Mouse (Mus musculus) small intestine, adult 2 months (tissue): ENCODE results near the gene Olfr1357. TPM values are rescaled to one million over a fixed set of nuclear protein-coding genes. Genes with fewer than 3 reads are reported as not detected.
"Not testable (repeated sequence)": the region's sequence is repeated elsewhere in the genome, so short reads cannot be mapped to it uniquely, and the experiment has no call there.

ENCODE experiments used
- H3K27ac ChIP-seq: fragments of 200-500 bp; 2 replicates; pipeline ENCODE4 v1.5.1; 2012; ENCODE audit warnings: low read depth, low read length, control low read depth, inconsistent platforms; ENCODE audit not compliant: insufficient read depth
- H3K27me3 ChIP-seq: fragments of 200-500 bp; 2 replicates; pipeline ENCODE4 v1.6.1; 2012; ENCODE audit warnings: mild to moderate bottlenecking, moderate library complexity, low read length, inconsistent platforms; ENCODE audit not compliant: control insufficient read depth, insufficient read depth
- H3K36me3 ChIP-seq: fragments of 200-500 bp; 2 replicates; pipeline ENCODE4 v1.6.1; 2012; ENCODE audit warnings: mild to moderate bottlenecking, low read length, control low read depth, inconsistent platforms; ENCODE audit not compliant: control insufficient read depth, insufficient read depth
- H3K4me1 ChIP-seq: fragments of 200-500 bp; 2 replicates; pipeline ENCODE4 v1.6.1; 2012; ENCODE audit warnings: low read length, inconsistent platforms, mixed read lengths; ENCODE audit not compliant: control insufficient read depth, insufficient read depth, insufficient read length
- H3K4me3 ChIP-seq: fragments of 200-500 bp; 2 replicates; pipeline ENCODE4 v1.5.1; 2012; ENCODE audit warnings: low read depth, mild to moderate bottlenecking, control low read depth, inconsistent platforms, low read length, moderate library complexity
- CTCF ChIP-seq: fragments of 200-500 bp; IDR thresholded peaks from 2 replicates; pipeline ENCODE4 v1.5.1; 2012; ENCODE audit warnings: low read depth, mild to moderate bottlenecking, control low read depth, inconsistent platforms, low read length, moderate library complexity, mixed read lengths; ENCODE audit not compliant: insufficient replicate concordance, insufficient read length; ENCODE audit errors: extremely low read depth
- POLR2A ChIP-seq: fragments of 200-500 bp; IDR thresholded peaks from 2 replicates; pipeline ENCODE4 v1.6.1; 2012; ENCODE audit warnings: low read depth, mild to moderate bottlenecking, control low read depth, inconsistent platforms, low read length, moderate library complexity
- WGBS: fragments of 180-500 bp; shearing (Covaris S2); methylation state at CpG from one replicate; pipeline ENCODE4 v1.1.7; 2018; 5-methylcytosine and 5-hydroxymethylcytosine counted together
- polyA plus RNA-seq: library from polyadenylated mRNA; depleted of rRNA; stranded (reverse); fragments of >200 nt; gene quantifications from 2 replicates; pipeline ENCODE4 v1.2.3, GENCODE M21; 2012; rRNA removed

Olfr1357 gene
- not detected in 2 replicates for polyA plus RNA-seq

- WGBS, result 86% methylated on average over 1 of the region's 1 CpGs
- Histone ChIP-seq H3K27ac (no peak within 1 kb of the TSS), H3K4me3 (no peak within 1 kb of the TSS), H3K27me3 (no peaks in the 10 kb centered on the region), H3K36me3 (no peaks in the 10 kb centered on the region), H3K4me1 (no peaks in the 10 kb centered on the region)
- TF ChIP-seq POLR2A (no peak), CTCF (no peak)
Observed at GRCm38 (mm10) chr10:78617974-78618373, at the start of gene Olfr1357. Gene Olfr1357 (minus strand): TSS chr10:78618074.

- not testable (repeated sequence) for H3K27ac ChIP-seq, H3K4me3 ChIP-seq, H3K27me3 ChIP-seq, H3K36me3 ChIP-seq, H3K4me1 ChIP-seq
- 94% methylated on average over 10 of the region's 10 CpGs for WGBS
Observed at GRCm38 (mm10) chr10:78666696-78667095, 48.8 kb upstream of the Olfr1357 start.

GRCm38 (mm10) chr10:78664546-78664945 lies 46.7 kb upstream of the Olfr1357 start:
- peaks cover 2% of the 10 kb centered on the region; the same call in 1 of the 2 replicates for H3K4me1 ChIP-seq
- 33% methylated on average over 1 of the region's 1 CpGs for WGBS
- H3K36me3 ChIP-seq, result no peaks in the 10 kb centered on the region
- TF ChIP-seq POLR2A (no peak), CTCF (no peak)
- no peak overlapping the region for H3K27ac ChIP-seq
- H3K4me3 ChIP-seq, result no peak overlapping the region
- H3K27me3 ChIP-seq, result no peaks in the 10 kb centered on the region

GRCm38 (mm10) chr10:78661198-78661597 lies 43.3 kb upstream of the Olfr1357 start:
- TF ChIP-seq CTCF (no peak), POLR2A (no peak)
- H3K27ac ChIP-seq, result no peak overlapping the region
- no peaks in the 10 kb centered on the region for H3K27me3 ChIP-seq
- H3K36me3 ChIP-seq, result no peaks in the 10 kb centered on the region
- H3K4me3 ChIP-seq, result no peak overlapping the region
- 43% methylated on average over 1 of the region's 1 CpGs for WGBS
- H3K4me1 ChIP-seq, result peaks cover 2% of the 10 kb centered on the region; the same call in 1 of the 2 replicates

GRCm38 (mm10) chr10:78632311-78632710 lies 14.4 kb upstream of the Olfr1357 start:
- WGBS, result 4% methylated on average over 6 of the region's 6 CpGs
- H3K36me3 ChIP-seq, result no peaks in the 10 kb centered on the region
- no peak overlapping the region for H3K27ac ChIP-seq
- no peak overlapping the region for H3K4me3 ChIP-seq
- H3K27me3 ChIP-seq, result no peaks in the 10 kb centered on the region
- TF ChIP-seq POLR2A (no peak), CTCF (peak; percentile 58; the same call in 1 of the 2 replicates)
- H3K4me1 ChIP-seq, result no peaks in the 10 kb centered on the region

- Histone ChIP-seq H3K27ac (no peak overlapping the region), H3K36me3 (no peaks in the 10 kb centered on the region), H3K4me3 (no peak overlapping the region), H3K4me1 (no peaks in the 10 kb centered on the region), H3K27me3 (no peaks in the 10 kb centered on the region)
- TF ChIP-seq POLR2A (no peak), CTCF (no peak)
- WGBS, result 72% methylated on average over 4 of the region's 4 CpGs
Observed at GRCm38 (mm10) chr10:78630194-78630593, 12.3 kb upstream of the Olfr1357 start.

GRCm38 (mm10) chr10:78623143-78623542 lies 5.3 kb upstream of the Olfr1357 start:
- not testable (repeated sequence) for H3K27me3 ChIP-seq, H3K36me3 ChIP-seq, H3K4me3 ChIP-seq, H3K4me1 ChIP-seq, H3K27ac ChIP-seq
- WGBS, result 34% methylated on average over 3 of the region's 3 CpGs

- no peaks in the 10 kb centered on the region for H3K27me3 ChIP-seq
- no peak overlapping the region for H3K4me3 ChIP-seq
- no peaks in the 10 kb centered on the region for H3K36me3 ChIP-seq
- 58% methylated on average over 3 of the region's 3 CpGs for WGBS
- no peaks in the 10 kb centered on the region for H3K4me1 ChIP-seq
- TF ChIP-seq CTCF (no peak), POLR2A (no peak)
- H3K27ac ChIP-seq, result no peak overlapping the region
Observed at GRCm38 (mm10) chr10:78607602-78608001, 10.3 kb downstream of the Olfr1357 start.
